8 mouse cellular contexts compared by ENCODE assay signal in genomic region chr1:75211141-75211708, GRCm38 (mm10). TPM values are rescaled to one million over a fixed set of nuclear protein-coding genes. Genes with fewer than 3 reads are reported as not detected.
A peak's percentile ranks its signal among the peaks of the same experiment; 100 is the strongest.
DNase-seq lines count a peak whose midpoint lies in the region; ATAC-seq lines count a peak whose summit lies in the region.

No protein-coding gene starts in this region.

- H3K4me2 ChIP-seq in neural tube, embryonic 11.5 days (ENCODE audit: low read depth): peak overlapping the region; percentile 92
- H3K4me2 ChIP-seq in limb, embryonic 12.5 days: peak overlapping the region; percentile 92
- H3K4me2 ChIP-seq in stomach, embryonic 14.5 days (replicated peaks; ENCODE audit: low read depth, low read length): peak overlapping the region; percentile 90

- no peak for ATAC-seq in neural tube, embryonic 11.5 days (ENCODE audit: insufficient read depth, low FRiP score, low TSS enrichment)
- ATAC-seq in limb, embryonic 12.5 days (ENCODE audit: insufficient number of reproducible peaks, insufficient read depth, low FRiP score, low TSS enrichment, low read depth): no peak; the same call in 1 of the 2 replicates
- ATAC-seq in stomach, embryonic 14.5 days (ENCODE audit: insufficient number of reproducible peaks, insufficient read depth, low FRiP score, low read depth): no peak

- peak overlapping the region; percentile 93 for H3K9ac ChIP-seq in neural tube, embryonic 11.5 days (ENCODE audit: low read length)
- H3K9ac ChIP-seq in limb, embryonic 12.5 days (replicated peaks): peak overlapping the region; percentile 90
- H3K9ac ChIP-seq in stomach, embryonic 14.5 days (replicated peaks; ENCODE audit: low read depth, low read length): peak overlapping the region; percentile 84

- no peak overlapping the region for H3K27ac ChIP-seq in neural tube, embryonic 11.5 days (ENCODE audit: low read depth, low read length)
- H3K27ac ChIP-seq in forebrain, embryonic 10.5 days: peak overlapping the region; percentile 93
- H3K27ac ChIP-seq in limb, embryonic 12.5 days: no peak overlapping the region
- H3K27ac ChIP-seq in stomach, embryonic 14.5 days (ENCODE audit: low read length): peak overlapping the region; percentile 10; the same call in 1 of the 2 replicates

- H3K4me3 ChIP-seq in neural tube, embryonic 11.5 days (ENCODE audit: low read depth, low read length): peak overlapping the region; percentile 95
- peak overlapping the region; percentile 97 for H3K4me3 ChIP-seq in forebrain, embryonic 10.5 days
- peak overlapping the region; percentile 97 for H3K4me3 ChIP-seq in limb, embryonic 12.5 days (replicated peaks)
- H3K4me3 ChIP-seq in stomach, embryonic 14.5 days (ENCODE audit: low read depth, low read length): peak overlapping the region; percentile 93

- H3K4me1 ChIP-seq in neural tube, embryonic 11.5 days (ENCODE audit: control insufficient read depth, insufficient read depth, low read length): peaks cover 14% of the 10 kb centered on the region
- peaks cover 44% of the 10 kb centered on the region for H3K4me1 ChIP-seq in forebrain, embryonic 10.5 days
- H3K4me1 ChIP-seq in limb, embryonic 12.5 days (replicated peaks): peaks cover 29% of the 10 kb centered on the region
- H3K4me1 ChIP-seq in stomach, embryonic 14.5 days (ENCODE audit: control insufficient read depth, insufficient read depth, low read length): peaks cover 22% of the 10 kb centered on the region; the same call in 1 of the 2 replicates

- WGBS in neural tube, embryonic 11.5 days: 15% methylated on average over 17 of the region's 17 CpGs
- 17% methylated on average over 17 of the region's 17 CpGs for WGBS in forebrain, embryonic 10.5 days
- WGBS in limb, embryonic 12.5 days: 14% methylated on average over 17 of the region's 17 CpGs
- 11% methylated on average over 17 of the region's 17 CpGs for WGBS in stomach, embryonic 14.5 days

- DNase-seq in neural tube, embryonic 11.5 days (ENCODE audit: low spot score): no peak
- no peak for DNase-seq in neural tube, embryonic 10.5 days (ENCODE audit: extremely low spot score, low spot score)
- DNase-seq in forebrain, embryonic 10.5 days (ENCODE audit: extremely low spot score, low spot score): no peak
- DNase-seq in adrenal gland, postnatal 25 days: no peak
- no peak for DNase-seq in right cerebral cortex, postnatal 4 days
- no peak for DNase-seq in spleen, postnatal 36 days (ENCODE audit: low spot score in 2 of 2)

- no peaks in the 10 kb centered on the region for H3K9me3 ChIP-seq in neural tube, embryonic 11.5 days (ENCODE audit: control insufficient read depth, low read length)
- no peaks in the 10 kb centered on the region for H3K9me3 ChIP-seq in forebrain, embryonic 10.5 days
- no peaks in the 10 kb centered on the region for H3K9me3 ChIP-seq in limb, embryonic 12.5 days
- H3K9me3 ChIP-seq in stomach, embryonic 14.5 days (ENCODE audit: control insufficient read depth, low read depth, low read length): no peaks in the 10 kb centered on the region

- H3K36me3 ChIP-seq in neural tube, embryonic 11.5 days (ENCODE audit: control insufficient read depth, insufficient read depth, low read length): peaks cover 10% of the 10 kb centered on the region
- H3K36me3 ChIP-seq in forebrain, embryonic 10.5 days (replicated peaks): peaks cover 46% of the 10 kb centered on the region
- H3K36me3 ChIP-seq in limb, embryonic 12.5 days: peaks cover 42% of the 10 kb centered on the region
- H3K36me3 ChIP-seq in stomach, embryonic 14.5 days (ENCODE audit: control insufficient read depth, insufficient read depth, low read length): peaks cover 18% of the 10 kb centered on the region; the same call in 1 of the 2 replicates

- no peaks in the 10 kb centered on the region for H3K27me3 ChIP-seq in neural tube, embryonic 11.5 days (ENCODE audit: control insufficient read depth, insufficient read depth, low read length)
- H3K27me3 ChIP-seq in forebrain, embryonic 10.5 days (ENCODE audit: poor library complexity, severe bottlenecking): peaks cover 21% of the 10 kb centered on the region
- peaks cover 7% of the 10 kb centered on the region; the same call in 1 of the 2 replicates for H3K27me3 ChIP-seq in limb, embryonic 12.5 days
- no peaks in the 10 kb centered on the region for H3K27me3 ChIP-seq in stomach, embryonic 14.5 days (ENCODE audit: control insufficient read depth, insufficient read depth, low read length)

RNA-seq across cellular contexts. Expression of gene Stk16, which starts 0.6 kb away (rescaled TPM):
- 114 and 131 TPM in 2 replicates for polyA plus RNA-seq in neural tube, embryonic 11.5 days (2014; fragmentation: Nextera tagmentation; extraction: Ambion mirVana)
- polyA plus RNA-seq in forebrain, embryonic 10.5 days (2016; fragmentation: Nextera tagmentation; extraction: Ambion mirVana): 151 and 153 TPM in 2 replicates
- 131 and 134 TPM in 2 replicates for polyA plus RNA-seq in limb, embryonic 12.5 days (2016; fragmentation: Nextera tagmentation; extraction: Ambion mirVana)
- polyA plus RNA-seq in stomach, embryonic 14.5 days (2014; fragmentation: Nextera tagmentation; extraction: Ambion mirVana): 123 TPM in 2 replicates
- total RNA-seq in adrenal gland, postnatal 25 days (2021): 105 and 133 TPM in 2 replicates

RNA-seq across cellular contexts. Expression of gene Glb1l, which starts 0.6 kb away (rescaled TPM):
- polyA plus RNA-seq in neural tube, embryonic 11.5 days (2014; fragmentation: Nextera tagmentation; extraction: Ambion mirVana): 14.7 and 15.0 TPM in 2 replicates
- polyA plus RNA-seq in forebrain, embryonic 10.5 days (2016; fragmentation: Nextera tagmentation; extraction: Ambion mirVana): 14.4 and 15.3 TPM in 2 replicates
- 19.3 and 20.6 TPM in 2 replicates for polyA plus RNA-seq in limb, embryonic 12.5 days (2016; fragmentation: Nextera tagmentation; extraction: Ambion mirVana)
- polyA plus RNA-seq in stomach, embryonic 14.5 days (2014; fragmentation: Nextera tagmentation; extraction: Ambion mirVana): 22.4 and 29.6 TPM in 2 replicates
- total RNA-seq in adrenal gland, postnatal 25 days (2021): 24.2 and 28.7 TPM in 2 replicates

RNA-seq across cellular contexts. Expression of gene Tuba4a, which starts 8.4 kb away (rescaled TPM):
- polyA plus RNA-seq in neural tube, embryonic 11.5 days (2014; fragmentation: Nextera tagmentation; extraction: Ambion mirVana): 17.6 and 18.0 TPM in 2 replicates
- polyA plus RNA-seq in forebrain, embryonic 10.5 days (2016; fragmentation: Nextera tagmentation; extraction: Ambion mirVana): 11.0 and 13.7 TPM in 2 replicates
- 14.5 and 15.8 TPM in 2 replicates for polyA plus RNA-seq in limb, embryonic 12.5 days (2016; fragmentation: Nextera tagmentation; extraction: Ambion mirVana)
- polyA plus RNA-seq in stomach, embryonic 14.5 days (2014; fragmentation: Nextera tagmentation; extraction: Ambion mirVana): 59.9 and 69.1 TPM in 2 replicates
- total RNA-seq in adrenal gland, postnatal 25 days (2021): 16.3 and 35.1 TPM in 2 replicates

RNA-seq across cellular contexts. Expression of gene Atg9a, which starts 19.2 kb away (rescaled TPM):
- 21.8 and 27.0 TPM in 2 replicates for polyA plus RNA-seq in neural tube, embryonic 11.5 days (2014; fragmentation: Nextera tagmentation; extraction: Ambion mirVana)
- 17.4 and 19.2 TPM in 2 replicates for polyA plus RNA-seq in forebrain, embryonic 10.5 days (2016; fragmentation: Nextera tagmentation; extraction: Ambion mirVana)
- 22.0 and 24.1 TPM in 2 replicates for polyA plus RNA-seq in limb, embryonic 12.5 days (2016; fragmentation: Nextera tagmentation; extraction: Ambion mirVana)
- 23.2 and 27.2 TPM in 2 replicates for polyA plus RNA-seq in stomach, embryonic 14.5 days (2014; fragmentation: Nextera tagmentation; extraction: Ambion mirVana)
- total RNA-seq in adrenal gland, postnatal 25 days (2021): 45.3 and 50.6 TPM in 2 replicates

RNA-seq across cellular contexts. Expression of gene Ankzf1, which starts 19.3 kb away (rescaled TPM):
- polyA plus RNA-seq in neural tube, embryonic 11.5 days (2014; fragmentation: Nextera tagmentation; extraction: Ambion mirVana): 14.9 and 18.2 TPM in 2 replicates
- polyA plus RNA-seq in forebrain, embryonic 10.5 days (2016; fragmentation: Nextera tagmentation; extraction: Ambion mirVana): 20.9 and 24.1 TPM in 2 replicates
- polyA plus RNA-seq in limb, embryonic 12.5 days (2016; fragmentation: Nextera tagmentation; extraction: Ambion mirVana): 26.6 and 27.8 TPM in 2 replicates
- polyA plus RNA-seq in stomach, embryonic 14.5 days (2014; fragmentation: Nextera tagmentation; extraction: Ambion mirVana): 22.1 and 23.0 TPM in 2 replicates
- 23.5 and 26.4 TPM in 2 replicates for total RNA-seq in adrenal gland, postnatal 25 days (2021)

Comparison
In these comparisons a context has a peak if more than half of its experiments do, and no peak if none do; other contexts are left out.
1. H3K27ac ChIP-seq: peak in forebrain, embryonic 10.5 days (single experiment) and stomach, embryonic 14.5 days (single experiment); none in neural tube, embryonic 11.5 days (single experiment) and limb, embryonic 12.5 days (single experiment).
2. Peak in every context shown above with its lines, with median percentiles within 50 percentile points of each other: H3K4me2 ChIP-seq, H3K4me3 ChIP-seq and H3K9ac ChIP-seq.